Mouse (Mus musculus): ENCODE measurements around the gene Pxdn. TPM values are rescaled to one million over a fixed set of nuclear protein-coding genes. Genes with fewer than 3 reads are reported as not detected.

Pxdn gene
- polyA plus RNA-seq, 1 experiment from 2014 or later = 60.0 TPM

DNA sequence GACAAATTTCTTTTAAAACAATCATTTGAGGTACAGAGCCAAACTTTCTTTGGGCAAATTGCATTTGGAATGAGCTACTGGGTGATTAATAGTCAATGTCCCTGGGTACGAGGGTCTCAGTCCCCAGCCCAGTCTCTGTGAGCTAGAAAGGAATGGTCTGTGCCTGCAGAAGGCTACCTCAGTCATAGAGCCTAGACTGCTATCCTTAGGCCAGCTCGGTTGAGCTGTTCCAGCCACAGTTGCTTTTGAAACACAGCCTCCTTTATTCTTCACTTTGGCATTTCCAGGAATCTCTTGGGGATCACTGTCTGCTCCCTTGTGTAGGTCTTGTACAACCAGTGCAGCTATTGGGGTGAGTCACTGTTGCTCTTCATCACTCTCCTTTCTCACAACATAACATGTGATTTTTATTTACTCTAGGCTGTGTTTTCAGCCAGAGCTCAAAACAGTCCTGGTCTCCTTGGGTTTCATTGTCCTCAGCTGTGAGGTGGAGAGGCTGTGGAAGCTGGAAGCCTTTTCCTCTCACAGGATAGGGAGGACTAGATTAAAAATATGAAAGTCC, 86.9 kb downstream of the Pxdn start:
- Histone ChIP-seq H3K4me1 (replicated peaks; ENCODE audit: control insufficient read depth, insufficient read depth, low read length) (no peaks in the 10 kb centered on the region), H3K36me3 (replicated peaks; ENCODE audit: control insufficient read depth, insufficient read depth) (peaks cover 13% of the 10 kb centered on the region; the same call in 1 of the 2 replicates), H3K9ac (no peak overlapping the region), H3K9me3 (ENCODE audit: control insufficient read depth, low read length) (no peaks in the 10 kb centered on the region), H3K4me2 (replicated peaks) (no peak overlapping the region), H3K4me3 (replicated peaks; ENCODE audit: low read length) (no peak overlapping the region), H3K27me3 (ENCODE audit: control insufficient read depth, insufficient read depth, low read length) (no peaks in the 10 kb centered on the region), H3K27ac (no peak overlapping the region)
- WGBS = 50% methylated on average over 2 of the region's 2 CpGs
- ATAC-seq (ENCODE audit: low FRiP score) (no peak), DNase-seq (ENCODE audit: low spot score) (no peak)

DNA sequence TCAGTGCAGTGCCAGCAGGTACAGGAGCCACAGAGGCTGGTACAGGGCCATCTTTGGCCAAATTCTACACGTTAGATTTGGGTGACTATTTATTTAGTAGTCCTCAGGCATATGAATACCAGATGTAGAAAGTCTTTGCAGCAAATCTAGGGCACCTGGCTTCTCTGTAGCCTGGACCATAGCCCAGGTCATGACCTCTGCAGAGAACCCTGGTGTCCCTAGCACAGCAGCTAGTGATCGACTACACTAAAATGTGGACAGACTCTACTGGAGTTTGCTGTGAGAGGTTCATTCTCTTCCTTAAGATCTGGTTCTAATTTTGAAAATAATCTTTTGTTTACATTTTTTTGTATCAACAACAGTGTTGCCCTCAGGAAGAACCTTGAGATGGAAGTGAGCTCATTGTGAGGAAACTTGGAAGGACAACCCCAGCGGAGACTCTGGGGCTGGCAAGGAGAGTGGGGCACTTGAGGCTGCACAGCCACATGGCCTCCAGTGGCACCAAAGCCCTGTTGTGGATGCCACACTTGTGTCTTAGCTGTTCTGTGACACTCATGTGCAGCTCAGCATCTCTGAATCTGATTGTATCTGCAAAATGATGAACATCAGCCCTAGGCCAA, 90.4 kb downstream of the Pxdn start:
- ATAC-seq (ENCODE audit: low FRiP score) (no peak), DNase-seq (ENCODE audit: low spot score) (no peak)
- 0 out of 2 replicates have a peak, but pooled peaks cover under 1% of the 10 kb centered on the region for H3K36me3 ChIP-seq (replicated peaks; ENCODE audit: control insufficient read depth, insufficient read depth)
- H3K27me3 ChIP-seq (ENCODE audit: control insufficient read depth, insufficient read depth, low read length) = no peaks in the 10 kb centered on the region
- no peak overlapping the region for H3K9ac ChIP-seq
- no peak overlapping the region for H3K4me2 ChIP-seq (replicated peaks)
- no peaks in the 10 kb centered on the region for H3K9me3 ChIP-seq (ENCODE audit: control insufficient read depth, low read length)
- no peak overlapping the region for H3K27ac ChIP-seq
- WGBS = 91% methylated on average over 3 of the region's 3 CpGs
- H3K4me3 ChIP-seq (replicated peaks; ENCODE audit: low read length) = no peak overlapping the region
- H3K4me1 ChIP-seq (replicated peaks; ENCODE audit: control insufficient read depth, insufficient read depth, low read length) = no peaks in the 10 kb centered on the region

DNA sequence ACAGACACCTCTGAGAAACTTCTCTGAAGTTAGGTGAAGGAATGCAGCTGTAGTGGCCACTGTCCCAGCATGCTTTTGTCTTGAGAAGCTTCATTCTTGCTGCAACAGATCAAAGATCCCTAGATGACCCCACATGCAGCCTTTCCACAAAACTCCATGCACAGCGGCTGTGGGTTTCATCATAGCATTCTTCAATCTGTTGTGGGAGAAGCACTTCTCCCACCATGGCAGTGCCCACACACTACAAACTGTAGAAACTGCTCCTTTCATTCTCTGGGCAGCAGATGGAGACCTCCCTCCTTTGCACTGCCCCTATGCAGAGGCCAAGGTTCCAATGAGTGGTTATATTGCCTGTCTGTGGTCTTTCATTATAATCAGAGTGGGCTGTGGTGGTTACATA, 91.7 kb downstream of the Pxdn start:
- H3K9ac ChIP-seq = no peak overlapping the region
- no peak overlapping the region for H3K4me2 ChIP-seq (replicated peaks)
- ATAC-seq (ENCODE audit: low FRiP score) (no peak), DNase-seq (ENCODE audit: low spot score) (no peak)
- no peak overlapping the region for H3K4me3 ChIP-seq (replicated peaks; ENCODE audit: low read length)
- H3K36me3 ChIP-seq (replicated peaks; ENCODE audit: control insufficient read depth, insufficient read depth) = no peaks in the 10 kb centered on the region
- no peaks in the 10 kb centered on the region for H3K9me3 ChIP-seq (ENCODE audit: control insufficient read depth, low read length)
- 93% methylated on average over 1 of the region's 1 CpGs for WGBS
- no peaks in the 10 kb centered on the region for H3K4me1 ChIP-seq (replicated peaks; ENCODE audit: control insufficient read depth, insufficient read depth, low read length)
- H3K27me3 ChIP-seq (ENCODE audit: control insufficient read depth, insufficient read depth, low read length) = no peaks in the 10 kb centered on the region
- no peak overlapping the region for H3K27ac ChIP-seq

DNA sequence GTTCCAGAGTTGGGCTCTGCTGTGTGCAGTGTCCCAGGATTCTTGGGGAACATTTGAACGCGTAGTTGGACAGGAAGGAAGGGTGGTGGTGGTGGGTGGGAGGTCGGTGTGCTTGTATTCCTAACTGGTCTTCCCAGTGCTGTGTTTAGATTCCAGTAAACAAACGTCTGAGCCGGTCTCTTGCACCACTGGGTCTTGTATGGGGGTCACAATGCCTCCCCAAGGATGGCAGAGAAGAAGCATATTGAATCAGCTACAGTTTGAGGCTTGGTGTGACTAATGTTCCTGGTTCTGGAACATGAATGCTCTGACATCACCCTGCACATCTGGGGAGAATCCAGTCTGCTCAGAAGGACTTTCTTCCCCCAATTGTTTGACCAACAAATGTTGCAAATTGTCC, 93.2 kb downstream of the Pxdn start:
- no peak overlapping the region for H3K4me2 ChIP-seq (replicated peaks)
- H3K27me3 ChIP-seq (ENCODE audit: control insufficient read depth, insufficient read depth, low read length) = no peaks in the 10 kb centered on the region
- ATAC-seq (ENCODE audit: low FRiP score) (no peak), DNase-seq (ENCODE audit: low spot score) (no peak)
- no peak overlapping the region for H3K9ac ChIP-seq
- H3K36me3 ChIP-seq (replicated peaks; ENCODE audit: control insufficient read depth, insufficient read depth) = no peaks in the 10 kb centered on the region
- WGBS = 89% methylated on average over 5 of the region's 5 CpGs
- no peak overlapping the region for H3K27ac ChIP-seq
- H3K4me3 ChIP-seq (replicated peaks; ENCODE audit: low read length) = no peak overlapping the region
- H3K4me1 ChIP-seq (replicated peaks; ENCODE audit: control insufficient read depth, insufficient read depth, low read length) = peaks cover 3% of the 10 kb centered on the region; the same call in 1 of the 2 replicates
- H3K9me3 ChIP-seq (ENCODE audit: control insufficient read depth, low read length) = no peaks in the 10 kb centered on the region

DNA sequence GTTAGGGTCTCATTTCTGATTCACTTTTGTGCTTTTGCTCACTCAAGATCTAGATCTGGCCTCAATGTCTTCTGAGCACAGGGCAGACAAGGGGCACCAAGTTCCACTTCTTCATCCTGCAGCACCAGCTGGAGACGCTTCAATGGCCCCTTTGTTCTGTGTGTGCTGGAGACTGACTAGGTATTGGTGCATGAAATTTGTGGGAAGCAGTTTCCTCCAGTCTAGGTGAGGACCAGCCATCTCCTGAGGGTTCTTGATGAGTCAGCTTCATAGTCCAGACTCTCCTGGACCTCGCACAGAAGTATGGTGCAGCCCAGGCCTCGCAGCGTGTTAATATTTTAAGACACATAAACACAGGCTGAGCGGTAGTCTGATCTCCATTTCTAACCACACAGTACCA, 97.3 kb downstream of the Pxdn start:
- Histone ChIP-seq H3K9me3 (ENCODE audit: control insufficient read depth, low read length) (no peaks in the 10 kb centered on the region), H3K4me3 (replicated peaks; ENCODE audit: low read length) (no peak overlapping the region), H3K27ac (no peak overlapping the region), H3K4me2 (replicated peaks) (no peak overlapping the region), H3K9ac (no peak overlapping the region), H3K36me3 (replicated peaks; ENCODE audit: control insufficient read depth, insufficient read depth) (no peaks in the 10 kb centered on the region), H3K4me1 (replicated peaks; ENCODE audit: control insufficient read depth, insufficient read depth, low read length) (peaks cover 14% of the 10 kb centered on the region), H3K27me3 (ENCODE audit: control insufficient read depth, insufficient read depth, low read length) (no peaks in the 10 kb centered on the region)
- DNase-seq (ENCODE audit: low spot score) = no peak
- ATAC-seq (ENCODE audit: low FRiP score) = no peak
- WGBS = 90% methylated on average over 5 of the region's 5 CpGs

DNA sequence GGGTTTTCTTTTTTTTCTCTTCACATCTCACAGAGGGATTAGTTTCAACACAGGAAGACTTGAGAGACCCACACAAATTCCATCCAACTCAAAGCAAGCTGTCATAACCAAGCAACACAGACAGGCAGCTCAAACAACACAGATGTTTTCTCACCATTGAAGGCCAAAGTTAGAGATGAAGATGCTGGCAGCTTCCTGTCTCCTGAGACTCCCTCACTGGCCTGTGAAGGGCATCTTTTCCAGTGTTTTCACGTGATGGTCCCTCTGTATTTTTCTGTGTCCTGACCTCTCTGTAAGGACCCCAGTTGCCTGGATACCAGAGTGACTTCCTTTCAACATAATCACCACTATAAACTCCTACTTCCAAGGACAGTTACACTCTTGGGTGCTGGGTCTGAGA, 98.0 kb downstream of the Pxdn start:
- DNase-seq (ENCODE audit: low spot score) (no peak), ATAC-seq (ENCODE audit: low FRiP score) (no peak)
- no peak overlapping the region for H3K4me3 ChIP-seq (replicated peaks; ENCODE audit: low read length)
- no peaks in the 10 kb centered on the region for H3K9me3 ChIP-seq (ENCODE audit: control insufficient read depth, low read length)
- peak overlapping the region; percentile 62 for H3K27ac ChIP-seq
- no peaks in the 10 kb centered on the region for H3K36me3 ChIP-seq (replicated peaks; ENCODE audit: control insufficient read depth, insufficient read depth)
- H3K4me2 ChIP-seq (replicated peaks) = no peak overlapping the region
- H3K9ac ChIP-seq = no peak overlapping the region
- H3K27me3 ChIP-seq (ENCODE audit: control insufficient read depth, insufficient read depth, low read length) = no peaks in the 10 kb centered on the region
- WGBS = 37% methylated on average over 1 of the region's 1 CpGs
- peaks cover 14% of the 10 kb centered on the region for H3K4me1 ChIP-seq (replicated peaks; ENCODE audit: control insufficient read depth, insufficient read depth, low read length)

DNA sequence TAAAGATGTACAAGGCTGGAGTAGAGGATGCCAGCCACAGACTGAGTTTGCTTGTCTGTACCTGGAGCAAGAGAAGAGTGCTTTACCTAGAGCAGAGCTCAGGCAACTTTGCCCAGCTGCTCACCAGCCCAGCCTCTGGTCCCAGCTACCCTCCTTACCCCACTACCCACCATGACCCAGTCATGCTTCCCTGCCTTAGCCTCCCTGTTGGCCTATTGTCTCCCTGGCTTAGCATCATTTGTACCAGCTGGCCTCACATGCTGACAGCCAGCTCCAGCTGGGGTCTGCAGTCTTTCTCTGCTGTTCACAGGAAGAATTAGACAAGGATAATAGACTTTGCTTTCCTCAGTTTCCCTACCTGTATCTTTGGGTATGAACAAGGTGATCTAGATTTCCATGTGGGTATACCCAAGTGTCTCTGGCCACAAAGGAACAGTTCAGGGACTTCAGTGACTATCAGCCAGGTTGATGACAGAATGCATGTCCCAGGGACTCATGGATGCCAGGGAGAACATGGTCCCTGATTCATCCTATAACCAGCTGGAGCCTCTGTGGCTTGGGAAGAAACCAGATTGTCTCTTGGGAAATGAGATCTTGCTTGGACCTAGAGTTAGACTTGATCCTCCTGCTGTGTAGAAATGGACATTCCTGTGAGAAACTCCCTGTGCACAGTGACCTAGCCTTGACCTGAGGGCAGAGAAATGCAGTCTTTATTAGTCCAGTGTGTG, 98.6 kb downstream of the Pxdn start:
- Histone ChIP-seq H3K9ac (no peak overlapping the region), H3K27ac (peak overlapping the region; percentile 62), H3K4me2 (replicated peaks) (no peak overlapping the region), H3K36me3 (replicated peaks; ENCODE audit: control insufficient read depth, insufficient read depth) (no peaks in the 10 kb centered on the region), H3K27me3 (ENCODE audit: control insufficient read depth, insufficient read depth, low read length) (no peaks in the 10 kb centered on the region), H3K4me3 (replicated peaks; ENCODE audit: low read length) (no peak overlapping the region), H3K4me1 (replicated peaks; ENCODE audit: control insufficient read depth, insufficient read depth, low read length) (peaks cover 14% of the 10 kb centered on the region), H3K9me3 (ENCODE audit: control insufficient read depth, low read length) (no peaks in the 10 kb centered on the region)
- DNase-seq (ENCODE audit: low spot score) (no peak), ATAC-seq (ENCODE audit: low FRiP score) (no peak)

DNA sequence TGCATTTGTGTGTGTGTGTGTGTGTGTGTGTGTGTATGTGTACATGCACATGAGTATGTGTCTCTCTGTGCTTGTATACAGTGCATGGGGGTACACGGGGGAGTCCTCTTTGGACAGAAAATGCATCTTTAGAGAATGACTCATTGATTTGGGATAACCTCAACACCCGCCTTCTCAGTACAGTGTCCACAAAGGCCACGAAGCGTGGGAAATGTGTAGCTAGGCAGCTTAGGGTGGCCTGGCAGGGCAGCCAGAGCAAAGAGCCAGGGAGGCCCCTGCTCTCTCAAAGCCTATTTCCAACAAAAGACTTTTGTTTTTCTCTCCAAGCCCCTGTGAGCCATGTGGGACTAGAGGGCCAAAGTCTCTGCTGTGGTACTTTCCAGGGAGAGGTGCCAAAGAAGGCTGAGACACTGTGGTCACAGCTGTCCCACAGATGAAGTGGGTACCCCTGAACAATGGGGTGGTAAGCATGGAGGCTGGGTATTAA, 99.2 kb downstream of the Pxdn start:
- WGBS = 37% methylated on average over 4 of the region's 4 CpGs
- no peak overlapping the region for H3K4me2 ChIP-seq (replicated peaks)
- no peaks in the 10 kb centered on the region for H3K27me3 ChIP-seq (ENCODE audit: control insufficient read depth, insufficient read depth, low read length)
- H3K27ac ChIP-seq = peak overlapping the region; percentile 62
- peak; percentile 46 for DNase-seq (ENCODE audit: low spot score)
- H3K36me3 ChIP-seq (replicated peaks; ENCODE audit: control insufficient read depth, insufficient read depth) = no peaks in the 10 kb centered on the region
- no peak overlapping the region for H3K4me3 ChIP-seq (replicated peaks; ENCODE audit: low read length)
- peaks cover 14% of the 10 kb centered on the region for H3K4me1 ChIP-seq (replicated peaks; ENCODE audit: control insufficient read depth, insufficient read depth, low read length)
- H3K9ac ChIP-seq = no peak overlapping the region
- no peaks in the 10 kb centered on the region for H3K9me3 ChIP-seq (ENCODE audit: control insufficient read depth, low read length)
- peak; percentile 88 for ATAC-seq (ENCODE audit: low FRiP score)

DNA sequence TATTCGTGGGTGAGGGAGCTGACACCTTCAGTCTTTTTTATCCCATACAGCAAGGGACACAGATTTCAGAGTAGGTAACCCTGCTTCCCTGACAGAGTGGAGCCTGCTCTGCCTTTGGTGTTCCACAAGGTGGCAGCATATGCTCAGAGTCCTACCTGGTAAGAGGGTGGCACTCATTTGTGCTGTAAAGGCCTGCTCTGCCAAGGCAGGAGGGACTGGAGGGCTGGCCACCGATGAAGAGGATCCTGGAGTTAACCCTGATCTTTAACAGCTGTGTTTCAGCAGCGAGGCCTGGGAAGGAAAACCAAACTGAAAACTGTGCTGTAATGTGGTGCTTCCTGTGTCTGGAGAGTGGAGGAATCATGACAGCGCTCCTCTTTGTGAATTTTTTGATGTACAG, 102.2 kb downstream of the Pxdn start:
- Histone ChIP-seq H3K9me3 (ENCODE audit: control insufficient read depth, low read length) (no peaks in the 10 kb centered on the region), H3K27ac (no peak overlapping the region)
- ATAC-seq (ENCODE audit: low FRiP score) = peak; percentile 42; the same call in 1 of the 2 replicates

More for the DNA sequence above, 102.2 kb downstream of the Pxdn start:
- Histone ChIP-seq H3K36me3 (replicated peaks; ENCODE audit: control insufficient read depth, insufficient read depth) (no peaks in the 10 kb centered on the region), H3K4me2 (replicated peaks) (no peak overlapping the region), H3K9ac (no peak overlapping the region), H3K27me3 (ENCODE audit: control insufficient read depth, insufficient read depth, low read length) (no peaks in the 10 kb centered on the region), H3K4me3 (replicated peaks; ENCODE audit: low read length) (no peak overlapping the region), H3K4me1 (replicated peaks; ENCODE audit: control insufficient read depth, insufficient read depth, low read length) (peaks cover 14% of the 10 kb centered on the region)
- WGBS = 44% methylated on average over 4 of the region's 4 CpGs
- peak; percentile 67 for DNase-seq (ENCODE audit: low spot score)

Data from hindbrain, embryonic 14.5 days (tissue).